Mouse (Mus musculus) forebrain, embryonic 16.5 days (tissue): ENCODE measurements around the gene Fhdc1. TPM values are rescaled to one million over a fixed set of nuclear protein-coding genes. Genes with fewer than 3 reads are reported as not detected.

Experiments
- ATAC-seq: fragments of 200-750 bp; cut with Nextera tagmentation; 2 replicates; pipeline ENCODE4 v1.8.0; 2017; ENCODE audit warnings: mild to moderate bottlenecking, moderate library complexity
- H3K27ac ChIP-seq: fragments of 300-500 bp; sonication (generic); 2 replicates; pipeline ENCODE4 v1.5.1; 2014; ENCODE audit warnings: low read length, control low read depth
- H3K27me3 ChIP-seq: fragments of 300-500 bp; sonication (generic); replicated peaks from 2 replicates; pipeline ENCODE4 v1.6.1; 2014; ENCODE audit warnings: low read length; ENCODE audit not compliant: control insufficient read depth, insufficient read depth
- H3K36me3 ChIP-seq: fragments of 300-500 bp; sonication (generic); 2 replicates; pipeline ENCODE4 v1.6.1; 2014; ENCODE audit not compliant: control insufficient read depth, insufficient read depth
- H3K4me1 ChIP-seq: fragments of 300-500 bp; sonication (generic); replicated peaks from 2 replicates; pipeline ENCODE4 v1.6.1; 2014; ENCODE audit warnings: low read length; ENCODE audit not compliant: control insufficient read depth, insufficient read depth
- H3K4me2 ChIP-seq: fragments of 300-500 bp; sonication (generic); 2 replicates; pipeline ENCODE4 v1.6.1; 2014; ENCODE audit warnings: mild to moderate bottlenecking, low read length, control low read depth
- H3K4me3 ChIP-seq: fragments of 300-500 bp; sonication (generic); replicated peaks from 2 replicates; pipeline ENCODE4 v1.5.1; 2014; ENCODE audit warnings: mild to moderate bottlenecking, low read length, control low read depth
- H3K9ac ChIP-seq: fragments of 300-500 bp; sonication (generic); replicated peaks from 2 replicates; pipeline ENCODE4 v1.6.1; 2014; ENCODE audit warnings: low read depth, low read length, control low read depth
- H3K9me3 ChIP-seq: fragments of 300-500 bp; sonication (generic); 2 replicates; pipeline ENCODE4 v1.6.1; 2016; ENCODE audit warnings: low read length; ENCODE audit not compliant: control insufficient read depth
- WGBS: fragments of 180-500 bp; shearing (Covaris S2); extraction: QIAGEN DNeasy Blood & Tissue Kit; methylation state at CpG from one replicate; pipeline ENCODE4 v1.1.7; 2014; 5-methylcytosine and 5-hydroxymethylcytosine counted together
- polyA plus RNA-seq: library from polyadenylated mRNA; unstranded; fragments of >200 nt; fragmentation: Nextera tagmentation; extraction: Ambion mirVana; gene quantifications from 2 replicates; pipeline ENCODE4 v1.2.1, GENCODE M21; 2015

Fhdc1 gene
- polyA plus RNA-seq, 1 experiment from 2014 or later, result 1.8 TPM

DNA sequence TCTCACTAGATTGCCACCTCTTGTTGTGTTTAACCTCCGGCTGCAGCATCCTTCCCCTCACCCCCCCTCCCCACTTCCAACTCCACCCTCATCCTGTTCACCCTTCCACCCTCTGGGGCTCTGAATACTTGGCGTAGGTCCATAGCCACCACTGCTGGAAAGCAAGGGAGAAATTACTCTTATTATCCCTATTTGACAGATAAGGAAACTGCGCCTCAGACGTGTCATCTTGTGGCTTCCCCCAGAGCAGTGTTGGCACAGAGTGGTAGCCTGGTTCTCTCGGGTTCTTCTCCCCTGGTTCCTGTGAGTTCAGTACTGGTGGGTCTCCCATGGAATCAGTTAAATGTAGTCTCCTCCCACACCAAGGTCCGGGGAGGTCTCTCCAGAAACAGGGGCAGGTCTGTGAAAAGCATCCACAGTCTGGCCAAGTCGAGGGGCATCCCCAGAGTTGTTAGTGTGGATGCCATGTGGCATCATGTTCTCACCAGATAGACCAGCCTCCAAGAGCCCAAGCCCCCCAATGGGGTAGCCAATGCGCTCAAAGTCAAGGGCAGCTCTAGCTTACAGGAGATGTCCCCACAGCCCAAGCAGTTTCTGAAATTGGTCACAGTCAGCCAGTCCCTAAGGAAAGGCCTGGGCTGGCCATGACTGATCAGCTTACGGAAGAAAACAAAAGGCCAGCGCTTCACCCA lies 12.7 kb downstream of the Fhdc1 start:
- H3K27me3 ChIP-seq, result no peaks in the 10 kb centered on the region
- no peaks in the 10 kb centered on the region for H3K4me1 ChIP-seq
- no peaks in the 10 kb centered on the region for H3K36me3 ChIP-seq
- H3K9ac ChIP-seq, result no peak overlapping the region
- no peak overlapping the region for H3K27ac ChIP-seq
- ATAC-seq, result no peak
- no peaks in the 10 kb centered on the region for H3K9me3 ChIP-seq
- H3K4me2 ChIP-seq, result no peak overlapping the region
- H3K4me3 ChIP-seq, result no peak overlapping the region
- 54% methylated on average over 10 of the region's 10 CpGs for WGBS

DNA sequence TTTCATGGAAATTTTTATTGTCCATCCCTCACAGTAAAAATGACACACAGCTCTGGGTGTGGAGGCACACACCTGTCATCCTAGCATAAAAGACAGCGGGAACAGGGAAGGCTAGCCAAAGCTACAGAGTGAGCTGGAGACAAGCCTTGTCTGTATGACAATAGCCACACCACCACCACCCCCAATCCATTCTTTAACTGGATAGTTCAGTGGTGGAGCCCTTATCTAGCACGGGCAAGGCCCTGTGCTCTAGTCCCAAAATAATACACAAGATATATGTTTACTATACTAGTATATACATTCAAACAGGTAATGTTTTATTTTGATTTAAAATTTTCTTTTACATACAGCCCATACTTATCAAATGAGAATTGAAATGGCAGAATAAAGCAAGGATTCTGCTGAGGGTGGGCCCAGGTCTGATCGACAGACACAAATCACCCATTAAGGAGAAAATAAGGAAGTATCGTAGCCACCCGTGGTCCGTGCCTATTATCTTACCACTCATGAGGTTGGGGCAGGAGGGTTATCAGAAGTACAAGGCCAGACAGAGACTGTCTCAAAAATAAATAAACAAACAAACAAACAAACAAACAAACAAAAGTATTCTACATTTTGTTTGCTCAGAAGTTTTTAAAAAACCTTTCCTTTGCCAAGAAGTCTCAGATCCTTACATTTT lies 14.3 kb downstream of the Fhdc1 start:
- H3K4me3 ChIP-seq, result no peak overlapping the region
- H3K27me3 ChIP-seq, result no peaks in the 10 kb centered on the region
- no peak overlapping the region for H3K4me2 ChIP-seq
- H3K9ac ChIP-seq, result no peak overlapping the region
- no peak overlapping the region for H3K27ac ChIP-seq
- H3K36me3 ChIP-seq, result no peaks in the 10 kb centered on the region
- WGBS, result 87% methylated on average over 6 of the region's 6 CpGs
- no peaks in the 10 kb centered on the region for H3K9me3 ChIP-seq
- no peaks in the 10 kb centered on the region for H3K4me1 ChIP-seq
- ATAC-seq, result no peak

DNA sequence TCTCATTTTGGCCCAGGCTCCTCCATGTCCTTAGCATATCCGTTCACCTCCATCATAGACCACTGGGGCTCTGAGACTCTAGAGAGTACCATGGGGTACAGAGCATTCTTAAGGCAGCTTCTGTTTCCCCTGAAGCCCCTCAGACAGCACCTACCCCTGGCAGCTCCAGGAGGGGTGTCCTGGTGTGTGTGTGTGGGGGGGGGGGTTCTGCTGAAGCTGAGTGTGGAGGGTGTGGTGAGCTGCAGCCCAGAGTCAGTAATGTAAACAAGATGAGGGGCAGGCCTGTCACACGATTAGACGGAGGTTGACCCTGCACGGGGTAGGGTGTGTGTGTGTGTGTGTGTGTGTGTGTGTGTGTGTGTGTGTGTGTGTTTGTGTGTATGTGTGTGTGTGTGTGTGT lies 18.5 kb downstream of the Fhdc1 start:
- ATAC-seq, result no peak
- Histone ChIP-seq H3K4me2 (no peak overlapping the region), H3K9me3 (no peaks in the 10 kb centered on the region), H3K36me3 (no peaks in the 10 kb centered on the region), H3K27me3 (no peaks in the 10 kb centered on the region), H3K4me3 (no peak overlapping the region), H3K4me1 (no peaks in the 10 kb centered on the region), H3K9ac (no peak overlapping the region), H3K27ac (no peak overlapping the region)
- WGBS, result 51% methylated on average over 4 of the region's 4 CpGs

DNA sequence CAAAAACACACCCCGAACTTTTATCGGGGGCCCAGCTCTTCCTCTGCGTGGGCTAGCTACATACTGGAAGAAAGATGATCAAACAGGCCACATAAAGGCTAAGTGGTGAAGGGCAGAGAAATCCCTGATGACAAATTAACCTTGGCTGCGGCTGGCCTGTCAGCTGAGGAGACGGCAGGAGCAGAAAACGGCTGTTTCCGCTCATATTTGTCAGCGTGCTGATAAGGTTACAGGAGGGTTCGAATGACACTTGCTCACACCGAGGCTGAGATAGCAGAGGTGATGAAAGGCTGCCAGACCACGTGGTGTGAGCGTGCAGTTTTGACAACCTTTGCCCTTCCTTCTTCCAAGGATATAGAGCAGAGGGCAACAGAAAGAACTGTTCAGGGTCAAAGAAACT lies 19.3 kb downstream of the Fhdc1 start:
- Histone ChIP-seq H3K9me3 (no peaks in the 10 kb centered on the region), H3K4me3 (no peak overlapping the region), H3K27ac (no peak overlapping the region), H3K4me2 (no peak overlapping the region), H3K4me1 (no peaks in the 10 kb centered on the region), H3K27me3 (no peaks in the 10 kb centered on the region), H3K36me3 (no peaks in the 10 kb centered on the region), H3K9ac (no peak overlapping the region)
- ATAC-seq, result no peak
- 56% methylated on average over 12 of the region's 12 CpGs for WGBS

GRCm38 (mm10) chr3:84460499-84460898 lies 19.7 kb downstream of the Fhdc1 start:
- H3K9me3 ChIP-seq, result no peaks in the 10 kb centered on the region
- no peak overlapping the region for H3K27ac ChIP-seq
- no peak overlapping the region for H3K4me2 ChIP-seq
- H3K27me3 ChIP-seq, result no peaks in the 10 kb centered on the region
- H3K4me1 ChIP-seq, result no peaks in the 10 kb centered on the region
- H3K36me3 ChIP-seq, result no peaks in the 10 kb centered on the region
- no peak overlapping the region for H3K4me3 ChIP-seq
- no peak overlapping the region for H3K9ac ChIP-seq
- ATAC-seq, result no peak
- WGBS, result 31% methylated on average over 3 of the region's 3 CpGs

GRCm38 (mm10) chr3:84455733-84456417 lies 24.4 kb downstream of the Fhdc1 start:
- Histone ChIP-seq H3K27me3 (no peaks in the 10 kb centered on the region), H3K4me3 (no peak overlapping the region), H3K27ac (no peak overlapping the region), H3K9ac (no peak overlapping the region), H3K4me1 (no peaks in the 10 kb centered on the region), H3K9me3 (no peaks in the 10 kb centered on the region), H3K4me2 (no peak overlapping the region), H3K36me3 (no peaks in the 10 kb centered on the region)
- no peak for ATAC-seq
- WGBS, result 82% methylated on average over 12 of the region's 12 CpGs

GRCm38 (mm10) chr3:84450651-84451050 lies 29.6 kb downstream of the Fhdc1 start:
- Histone ChIP-seq H3K36me3 (no peaks in the 10 kb centered on the region), H3K27me3 (no peaks in the 10 kb centered on the region), H3K4me2 (no peak overlapping the region), H3K9ac (no peak overlapping the region), H3K4me1 (no peaks in the 10 kb centered on the region), H3K9me3 (no peaks in the 10 kb centered on the region), H3K4me3 (no peak overlapping the region), H3K27ac (no peak overlapping the region)
- no peak for ATAC-seq
- 48% methylated on average over 3 of the region's 3 CpGs for WGBS

- Histone ChIP-seq H3K36me3 (no peaks in the 10 kb centered on the region), H3K9ac (no peak overlapping the region), H3K9me3 (no peaks in the 10 kb centered on the region), H3K4me3 (no peak overlapping the region), H3K4me2 (no peak overlapping the region), H3K27ac (no peak overlapping the region), H3K4me1 (no peaks in the 10 kb centered on the region), H3K27me3 (no peaks in the 10 kb centered on the region)
- 84% methylated on average over 9 of the region's 9 CpGs for WGBS
- ATAC-seq, result no peak
Measured at GRCm38 (mm10) chr3:84449015-84449414, 31.2 kb downstream of the Fhdc1 start.

DNA sequence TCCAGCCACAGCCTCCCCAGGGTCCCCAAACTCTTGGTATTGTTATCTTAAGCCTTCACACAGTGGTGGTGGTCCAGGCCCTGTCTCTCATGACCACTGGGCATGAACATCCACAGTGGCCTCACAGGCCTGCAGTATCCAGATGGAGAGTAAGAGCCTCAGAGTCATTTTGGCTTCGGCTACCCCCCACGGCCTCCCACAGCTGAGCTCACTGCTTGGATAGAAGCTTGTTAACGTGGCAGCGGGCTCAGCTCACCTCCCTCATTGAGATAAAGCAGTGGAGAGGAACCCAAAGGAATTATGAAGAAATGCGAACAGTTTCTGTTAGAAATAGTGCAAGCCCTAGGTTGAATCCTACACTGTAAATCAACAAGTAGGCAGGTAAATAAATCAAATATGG lies 32.4 kb downstream of the Fhdc1 start:
- H3K27me3 ChIP-seq, result no peaks in the 10 kb centered on the region
- H3K4me3 ChIP-seq, result no peak overlapping the region
- ATAC-seq, result no peak
- H3K36me3 ChIP-seq, result no peaks in the 10 kb centered on the region
- no peak overlapping the region for H3K4me2 ChIP-seq
- WGBS, result 64% methylated on average over 5 of the region's 5 CpGs
- no peak overlapping the region for H3K9ac ChIP-seq
- H3K9me3 ChIP-seq, result no peaks in the 10 kb centered on the region
- H3K4me1 ChIP-seq, result no peaks in the 10 kb centered on the region
- no peak overlapping the region for H3K27ac ChIP-seq
